In the genomic region with DNA sequence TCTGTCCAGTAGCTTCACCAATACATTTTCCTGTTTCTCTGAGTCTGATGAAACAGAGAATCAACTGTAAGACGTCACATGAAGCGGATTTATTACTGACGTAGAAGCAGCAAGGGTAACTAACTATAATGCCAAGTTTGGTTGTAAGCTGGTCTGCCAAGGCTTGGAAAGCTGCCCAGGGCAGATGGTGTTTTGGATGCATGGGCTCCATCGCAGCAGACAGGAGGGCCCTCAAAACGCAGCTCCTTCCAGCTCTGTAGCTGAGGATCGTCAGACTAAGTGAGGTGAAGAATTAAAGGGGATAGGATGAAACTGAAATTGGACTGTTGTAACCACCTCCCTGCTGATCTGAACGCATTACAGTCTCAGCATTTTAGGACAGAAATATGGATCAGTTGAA, we compare ENCODE assay signal across 11 mouse cellular contexts.
DNase-seq lines count a peak whose midpoint lies in the region; ATAC-seq lines count a peak whose summit lies in the region.
"Had no signal": no experiment of that assay in that cellular context is flagged by ENCODE, and none has a peak within 500 bp of the region (broad histone marks: within the 10 kb centered on the region; RNA-seq: fewer than 3 reads in every experiment).

No protein-coding gene starts in this region.

- H3K4me3 ChIP-seq in embryonic facial prominence, embryonic 10.5 days: no peak overlapping the region
- H3K4me3 ChIP-seq: liver, embryonic 15.5 days had no signal

- WGBS in embryonic facial prominence, embryonic 10.5 days: 89% methylated on average over 7 of the region's 7 CpGs

- ATAC-seq in CD4-positive, CD25-positive, alpha-beta regulatory T cell, adult 4 months: no peak

- H3K36me3 ChIP-seq in embryonic facial prominence, embryonic 10.5 days (replicated peaks): no peaks in the 10 kb centered on the region
- H3K36me3 ChIP-seq: liver, embryonic 15.5 days had no signal

- intact Hi-C loops in heart, postnatal 14 days (cut with DNase I): no loop called here
- intact Hi-C loops in left cerebral cortex, postnatal 36 days (cut with DNase I): no loop called here

- H3K27ac ChIP-seq in embryonic facial prominence, embryonic 10.5 days (replicated peaks): no peak overlapping the region
- H3K27ac ChIP-seq: kidney, postnatal 0 days; liver, embryonic 15.5 days had no signal

- H3K4me1 ChIP-seq in embryonic facial prominence, embryonic 10.5 days: no peaks in the 10 kb centered on the region
- H3K4me1 ChIP-seq: liver, embryonic 15.5 days had no signal

- H3K27me3 ChIP-seq in embryonic facial prominence, embryonic 10.5 days (replicated peaks; ENCODE audit: low read depth, poor library complexity, severe bottlenecking): no peaks in the 10 kb centered on the region
- H3K27me3 ChIP-seq: liver, embryonic 15.5 days had no signal

- peak; percentile 5 for DNase-seq in heart, postnatal 4 days
- no peak for DNase-seq in heart, postnatal 14 days
- peak; percentile 97 for DNase-seq in cerebellum, adult 9-10 months
- DNase-seq in layer of hippocampus, adult 11-12 months (ENCODE audit: low spot score): peak; percentile 59
- peak; percentile 4 to 16 for DNase-seq in left cerebral cortex, postnatal 36 days (ENCODE audit: low spot score in 2 of 2)
- DNase-seq in adrenal gland, postnatal 36 days: no peak
- DNase-seq in embryonic facial prominence, embryonic 10.5 days (ENCODE audit: low spot score): no peak
- DNase-seq: B cell, adult 2 months had no signal

- H3K9me3 ChIP-seq in embryonic facial prominence, embryonic 10.5 days: no peaks in the 10 kb centered on the region
- H3K9me3 ChIP-seq: liver, embryonic 15.5 days had no signal

Comparison
In these comparisons a context has a peak if more than half of its experiments do, and no peak if none do; other contexts are left out.
1. DNase-seq: peak in heart, postnatal 4 days (single experiment), cerebellum, adult 9-10 months (single experiment), layer of hippocampus, adult 11-12 months (single experiment) and left cerebral cortex, postnatal 36 days (2 of 2); none in heart, postnatal 14 days (0 of 2), adrenal gland, postnatal 36 days (0 of 2) and embryonic facial prominence, embryonic 10.5 days (single experiment).